Mouse (Mus musculus): ENCODE measurements around the gene Hnrnpc. TPM values are rescaled to one million over a fixed set of nuclear protein-coding genes. Genes with fewer than 3 reads are reported as not detected.

The Hnrnpc gene
- 202 and 237 TPM in 2 replicates for polyA plus RNA-seq (2015; fragmentation: Nextera tagmentation; extraction: Ambion mirVana)

DNA sequence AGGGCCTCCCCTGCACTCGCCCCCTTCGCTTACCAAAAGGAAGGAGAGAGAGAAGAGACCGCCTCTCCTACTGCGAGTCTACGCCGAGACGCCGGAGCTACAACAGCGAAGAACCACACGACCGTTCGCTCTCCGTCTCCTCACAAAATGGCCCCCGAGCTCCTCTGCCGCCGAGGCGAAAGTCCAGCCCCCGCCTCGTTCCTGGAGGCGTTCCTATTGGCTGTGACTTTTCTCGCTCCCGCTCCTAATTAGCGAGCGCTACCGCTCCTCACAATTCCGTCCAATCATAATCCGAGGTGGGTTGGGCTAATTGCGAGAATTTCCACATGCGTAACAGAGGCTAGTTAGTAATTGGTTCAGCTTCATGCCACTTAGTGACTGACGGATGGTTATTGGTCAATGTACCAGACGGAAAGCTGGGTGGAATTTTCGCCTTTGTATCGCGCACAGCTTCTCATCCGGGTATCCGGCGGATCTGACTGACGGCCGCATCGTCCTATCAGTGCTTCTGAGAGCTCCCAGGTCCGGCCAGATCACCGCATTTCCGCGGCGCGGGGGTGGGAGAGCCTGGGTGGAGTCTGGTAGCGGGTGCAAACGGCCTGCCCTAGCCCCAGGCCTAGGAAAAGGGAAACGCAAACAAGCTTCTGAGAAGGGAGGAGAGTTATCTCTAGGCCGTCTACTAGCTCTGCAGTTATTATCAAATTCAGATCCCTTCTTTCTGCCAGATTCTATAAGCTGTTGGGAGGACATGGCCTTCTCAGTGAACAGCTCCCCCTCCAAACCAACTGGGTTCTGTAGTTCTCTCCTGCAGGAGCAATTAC lies at the start of gene Hnrnpc:
Gene Hnrnpc (minus strand): TSS at position 173 of the 821 bp plus-strand sequence.
- WGBS (ENCODE audit: insufficient replicate concordance): under 1% methylated on average over 48 of the region's 50 CpGs
- Histone ChIP-seq H3K9ac (ENCODE audit: low read depth, low read length) (peak within 1 kb of the TSS; percentile 85), H3K27ac (ENCODE audit: low read length) (peak within 1 kb of the TSS; percentile 96), H3K4me3 (ENCODE audit: low read depth, low read length) (peak within 1 kb of the TSS; percentile 78), H3K4me2 (ENCODE audit: low read depth, low read length) (peak within 1 kb of the TSS; percentile 85), H3K36me3 (ENCODE audit: control insufficient read depth, insufficient read depth) (no peaks in the 10 kb centered on the region; the same call in 1 of the 2 replicates), H3K9me3 (replicated peaks; ENCODE audit: control insufficient read depth, low read length) (no peaks in the 10 kb centered on the region), H3K27me3 (ENCODE audit: control insufficient read depth, insufficient read depth, low read depth, low read length) (no peaks in the 10 kb centered on the region), H3K4me1 (ENCODE audit: control insufficient read depth, low read depth, low read length) (peaks cover 24% of the 10 kb centered on the region)
- peak; percentile 95 for ATAC-seq (ENCODE audit: low read depth)

GRCm38 (mm10) chr14:52152613-52153012 lies 48.8 kb upstream of the Hnrnpc start:
- H3K36me3 ChIP-seq (ENCODE audit: control insufficient read depth, insufficient read depth): no peaks in the 10 kb centered on the region
- H3K4me1 ChIP-seq (ENCODE audit: control insufficient read depth, low read depth, low read length): no peaks in the 10 kb centered on the region
- no peaks in the 10 kb centered on the region for H3K27me3 ChIP-seq (ENCODE audit: control insufficient read depth, insufficient read depth, low read depth, low read length)
- no peak overlapping the region for H3K27ac ChIP-seq (ENCODE audit: low read length)
- WGBS (ENCODE audit: insufficient replicate concordance): 47% methylated on average over 3 of the region's 3 CpGs
- H3K4me2 ChIP-seq (ENCODE audit: low read depth, low read length): no peak overlapping the region
- no peak overlapping the region for H3K4me3 ChIP-seq (ENCODE audit: low read depth, low read length)
- H3K9me3 ChIP-seq (replicated peaks; ENCODE audit: control insufficient read depth, low read length): no peaks in the 10 kb centered on the region
- no peak for ATAC-seq (ENCODE audit: low read depth)
- H3K9ac ChIP-seq (ENCODE audit: low read depth, low read length): no peak overlapping the region

DNA sequence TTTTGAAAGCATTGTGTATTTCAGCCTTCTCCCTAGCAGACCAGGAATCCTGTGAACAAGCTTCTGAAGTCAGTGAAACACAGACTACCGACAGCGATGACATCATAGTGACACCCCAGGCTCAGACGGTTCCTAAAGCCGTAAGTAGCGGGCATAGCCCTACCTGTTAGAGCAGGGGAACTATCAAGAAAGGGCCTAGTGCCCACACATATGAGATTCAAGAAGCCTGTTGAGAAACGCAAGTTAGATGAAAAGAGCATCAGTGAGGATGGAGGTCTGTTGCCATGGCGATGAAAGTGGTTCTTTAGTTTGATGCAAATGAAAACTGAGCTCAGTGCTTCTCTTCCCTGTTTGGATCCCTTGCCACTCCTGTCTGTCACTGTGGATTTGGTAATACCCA lies 48.4 kb upstream of the Hnrnpc start:
- Histone ChIP-seq H3K36me3 (ENCODE audit: control insufficient read depth, insufficient read depth) (no peaks in the 10 kb centered on the region), H3K9ac (ENCODE audit: low read depth, low read length) (no peak overlapping the region), H3K4me2 (ENCODE audit: low read depth, low read length) (no peak overlapping the region), H3K27me3 (ENCODE audit: control insufficient read depth, insufficient read depth, low read depth, low read length) (no peaks in the 10 kb centered on the region), H3K4me3 (ENCODE audit: low read depth, low read length) (no peak overlapping the region), H3K4me1 (ENCODE audit: control insufficient read depth, low read depth, low read length) (no peaks in the 10 kb centered on the region), H3K27ac (ENCODE audit: low read length) (no peak overlapping the region), H3K9me3 (replicated peaks; ENCODE audit: control insufficient read depth, low read length) (no peaks in the 10 kb centered on the region)
- ATAC-seq (ENCODE audit: low read depth): no peak
- WGBS (ENCODE audit: insufficient replicate concordance): 49% methylated on average over 7 of the region's 7 CpGs

DNA sequence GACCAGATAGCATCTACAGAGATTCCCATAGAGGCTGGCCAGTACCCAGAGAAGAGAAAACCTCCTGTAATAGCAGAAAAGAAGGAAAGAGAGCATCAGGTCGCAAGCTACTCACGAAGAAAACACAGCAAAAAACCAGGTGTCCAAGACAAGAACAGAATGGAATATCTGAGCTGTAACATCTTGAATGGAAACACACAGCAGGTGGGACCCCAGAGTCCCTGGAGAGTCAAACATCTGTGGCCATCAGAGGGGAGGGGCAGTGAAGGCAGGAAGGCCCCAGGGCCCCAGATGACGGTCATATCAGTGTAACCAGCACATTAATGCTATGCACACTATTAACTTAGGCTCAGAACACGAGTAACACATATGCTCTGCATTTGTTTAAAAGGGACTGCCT lies 46.1 kb upstream of the Hnrnpc start:
- no peak overlapping the region for H3K4me3 ChIP-seq (ENCODE audit: low read depth, low read length)
- no peaks in the 10 kb centered on the region for H3K27me3 ChIP-seq (ENCODE audit: control insufficient read depth, insufficient read depth, low read depth, low read length)
- H3K36me3 ChIP-seq (ENCODE audit: control insufficient read depth, insufficient read depth): no peaks in the 10 kb centered on the region
- WGBS (ENCODE audit: insufficient replicate concordance): 50% methylated on average over 4 of the region's 4 CpGs
- H3K9me3 ChIP-seq (replicated peaks; ENCODE audit: control insufficient read depth, low read length): no peaks in the 10 kb centered on the region
- no peaks in the 10 kb centered on the region for H3K4me1 ChIP-seq (ENCODE audit: control insufficient read depth, low read depth, low read length)
- no peak overlapping the region for H3K27ac ChIP-seq (ENCODE audit: low read length)
- ATAC-seq (ENCODE audit: low read depth): no peak
- no peak overlapping the region for H3K9ac ChIP-seq (ENCODE audit: low read depth, low read length)
- no peak overlapping the region for H3K4me2 ChIP-seq (ENCODE audit: low read depth, low read length)

- WGBS (ENCODE audit: insufficient replicate concordance): 50% methylated on average over 4 of the region's 4 CpGs
- Histone ChIP-seq H3K4me2 (ENCODE audit: low read depth, low read length) (no peak overlapping the region), H3K27ac (ENCODE audit: low read length) (no peak overlapping the region), H3K4me1 (ENCODE audit: control insufficient read depth, low read depth, low read length) (no peaks in the 10 kb centered on the region), H3K9me3 (replicated peaks; ENCODE audit: control insufficient read depth, low read length) (no peaks in the 10 kb centered on the region), H3K36me3 (ENCODE audit: control insufficient read depth, insufficient read depth) (no peaks in the 10 kb centered on the region), H3K27me3 (ENCODE audit: control insufficient read depth, insufficient read depth, low read depth, low read length) (no peaks in the 10 kb centered on the region), H3K9ac (ENCODE audit: low read depth, low read length) (no peak overlapping the region), H3K4me3 (ENCODE audit: low read depth, low read length) (no peak overlapping the region)
- ATAC-seq (ENCODE audit: low read depth): no peak
Measured at GRCm38 (mm10) chr14:52146540-52146939, 42.7 kb upstream of the Hnrnpc start.

DNA sequence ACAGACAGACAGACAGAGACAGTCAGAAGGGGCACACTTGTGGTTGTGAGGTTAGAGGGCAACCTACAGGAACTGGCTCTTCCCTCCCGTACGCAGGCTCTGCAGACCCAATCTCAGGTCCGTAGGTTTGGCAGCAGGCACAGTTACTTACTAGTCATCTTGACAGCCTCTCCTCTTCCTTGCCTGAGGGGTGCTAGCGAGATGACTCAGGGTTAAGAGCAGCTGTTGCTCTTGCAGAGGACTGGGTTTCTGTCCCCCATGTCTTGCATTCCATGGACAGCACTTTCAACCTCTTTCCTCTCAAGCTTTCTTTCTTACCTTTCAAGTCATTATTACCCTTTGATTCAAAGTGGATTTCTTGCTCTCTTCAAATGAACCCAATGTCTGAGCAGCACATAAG lies 40.3 kb upstream of the Hnrnpc start:
- WGBS (ENCODE audit: insufficient replicate concordance): 53% methylated on average over 4 of the region's 4 CpGs

DNA sequence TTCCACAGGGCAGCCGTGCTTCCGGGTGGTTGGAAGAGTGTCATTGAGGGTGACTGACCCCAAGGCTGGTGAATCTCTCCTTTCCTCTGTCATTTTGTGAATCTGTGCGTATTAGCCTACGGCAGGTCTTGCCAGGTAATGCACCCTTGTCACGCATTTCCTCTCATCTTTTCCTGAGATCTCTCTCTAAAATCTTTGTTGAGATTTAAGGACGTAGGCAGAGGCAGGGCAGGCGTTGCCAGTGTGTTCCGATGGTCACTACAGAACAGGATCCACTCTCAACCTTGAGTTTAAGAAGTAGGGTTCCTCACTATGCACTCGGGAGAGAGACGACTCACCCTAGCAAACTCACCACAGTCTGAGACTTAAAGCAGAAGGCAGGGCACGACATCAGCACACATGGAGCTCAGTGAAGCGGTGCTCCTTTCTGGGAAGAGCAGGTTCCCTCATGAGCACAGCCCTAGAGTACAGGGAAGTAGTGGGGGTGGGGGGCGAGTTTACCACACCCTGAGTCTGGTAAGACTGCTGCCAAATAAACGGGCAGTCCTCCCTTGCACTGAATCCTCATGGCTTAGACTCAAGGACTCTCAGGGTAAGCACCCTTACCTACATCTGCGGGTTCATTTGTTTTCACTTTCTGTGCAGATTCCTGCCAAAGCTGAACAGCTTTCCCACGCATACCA lies 37.8 kb upstream of the Hnrnpc start:
- H3K36me3 ChIP-seq (ENCODE audit: control insufficient read depth, insufficient read depth): no peaks in the 10 kb centered on the region
- H3K4me2 ChIP-seq (ENCODE audit: low read depth, low read length): peak overlapping the region; percentile 46; the same call in 1 of the 2 replicates
- H3K4me3 ChIP-seq (ENCODE audit: low read depth, low read length): no peak overlapping the region
- WGBS (ENCODE audit: insufficient replicate concordance): 37% methylated on average over 16 of the region's 16 CpGs
- no peak for ATAC-seq (ENCODE audit: low read depth)
- H3K9ac ChIP-seq (ENCODE audit: low read depth, low read length): no peak overlapping the region
- no peaks in the 10 kb centered on the region for H3K27me3 ChIP-seq (ENCODE audit: control insufficient read depth, insufficient read depth, low read depth, low read length)
- H3K27ac ChIP-seq (ENCODE audit: low read length): no peak overlapping the region
- peaks cover 3% of the 10 kb centered on the region for H3K4me1 ChIP-seq (ENCODE audit: control insufficient read depth, low read depth, low read length)
- no peaks in the 10 kb centered on the region for H3K9me3 ChIP-seq (replicated peaks; ENCODE audit: control insufficient read depth, low read length)

More for the DNA sequence above, 40.3 kb upstream of the Hnrnpc start:
- Histone ChIP-seq H3K9ac (ENCODE audit: low read depth, low read length) (no peak overlapping the region), H3K36me3 (ENCODE audit: control insufficient read depth, insufficient read depth) (no peaks in the 10 kb centered on the region), H3K4me2 (ENCODE audit: low read depth, low read length) (no peak overlapping the region), H3K27ac (ENCODE audit: low read length) (no peak overlapping the region), H3K4me1 (ENCODE audit: control insufficient read depth, low read depth, low read length) (peaks cover 3% of the 10 kb centered on the region), H3K9me3 (replicated peaks; ENCODE audit: control insufficient read depth, low read length) (no peaks in the 10 kb centered on the region), H3K27me3 (ENCODE audit: control insufficient read depth, insufficient read depth, low read depth, low read length) (no peaks in the 10 kb centered on the region), H3K4me3 (ENCODE audit: low read depth, low read length) (no peak overlapping the region)
- ATAC-seq (ENCODE audit: low read depth): no peak

GRCm38 (mm10) chr14:52140577-52141444 lies 37.0 kb upstream of the Hnrnpc start:
- H3K4me3 ChIP-seq (ENCODE audit: low read depth, low read length): peak overlapping the region; percentile 35
- H3K4me2 ChIP-seq (ENCODE audit: low read depth, low read length): peak overlapping the region; percentile 46
- 14% methylated on average over 19 of the region's 19 CpGs for WGBS (ENCODE audit: insufficient replicate concordance)
- H3K4me1 ChIP-seq (ENCODE audit: control insufficient read depth, low read depth, low read length): peaks cover 3% of the 10 kb centered on the region
- H3K36me3 ChIP-seq (ENCODE audit: control insufficient read depth, insufficient read depth): no peaks in the 10 kb centered on the region
- no peak for ATAC-seq (ENCODE audit: low read depth)
- H3K9me3 ChIP-seq (replicated peaks; ENCODE audit: control insufficient read depth, low read length): no peaks in the 10 kb centered on the region
- no peaks in the 10 kb centered on the region for H3K27me3 ChIP-seq (ENCODE audit: control insufficient read depth, insufficient read depth, low read depth, low read length)
- no peak overlapping the region for H3K9ac ChIP-seq (ENCODE audit: low read depth, low read length)
- no peak overlapping the region for H3K27ac ChIP-seq (ENCODE audit: low read length)

Data from liver, embryonic 16.5 days (tissue).